Mouse (Mus musculus): ENCODE measurements around the gene Rhbg.

GRCm38 (mm10) chr3:88252739-88253138 is 1.8 kb downstream of the Rhbg start:
- TF ChIP-seq POLR2A (IDR thresholded peaks at IDR 0.05; ENCODE audit: low read depth, low read length) (no peak), CTCF (IDR thresholded peaks at IDR 0.05; ENCODE audit: extremely low read depth, insufficient read depth, insufficient read length, insufficient replicate concordance) (no peak)

Data from spleen, adult 2 months (tissue).